Mouse (Mus musculus) 416B (cell line): Measurements from ENCODE around the gene Reg4.
A peak's percentile ranks its signal among the peaks of the same experiment; 100 is the strongest.

Experiments used
- DNase-seq: peaks from one replicate; pipeline ENCODE4 v3.0.0; 2011; ENCODE audit warnings: low read depth

Reg4 gene

GRCm38 (mm10) chr3:98221856-98222255, at the start of gene Reg4:
Gene Reg4 (plus strand): TSS chr3:98222156.
- no peak for DNase-seq

- no peak for DNase-seq
Measured at GRCm38 (mm10) chr3:98178340-98178739, 43.6 kb upstream of the Reg4 start.

GRCm38 (mm10) chr3:98180805-98181204, 41.2 kb upstream of the Reg4 start:
- peak; percentile 64 for DNase-seq

- no peak for DNase-seq
Measured at GRCm38 (mm10) chr3:98185163-98185714, 36.7 kb upstream of the Reg4 start.

GRCm38 (mm10) chr3:98187777-98188176, 34.2 kb upstream of the Reg4 start:
- no peak for DNase-seq

- no peak for DNase-seq
Measured at GRCm38 (mm10) chr3:98197711-98198532, 24.0 kb upstream of the Reg4 start.

- DNase-seq, result peak; percentile 46
Measured at GRCm38 (mm10) chr3:98199747-98200146, 22.2 kb upstream of the Reg4 start.

GRCm38 (mm10) chr3:98203282-98203681, 18.7 kb upstream of the Reg4 start:
- DNase-seq, result peak; percentile 31

- DNase-seq, result no peak
Measured at GRCm38 (mm10) chr3:98206977-98207376, 15.0 kb upstream of the Reg4 start.

GRCm38 (mm10) chr3:98209161-98209560, 12.8 kb upstream of the Reg4 start:
- DNase-seq, result no peak

GRCm38 (mm10) chr3:98210860-98211259, 11.1 kb upstream of the Reg4 start:
- DNase-seq, result no peak

- no peak for DNase-seq
Measured at GRCm38 (mm10) chr3:98211301-98212081, 10.5 kb upstream of the Reg4 start.

GRCm38 (mm10) chr3:98216296-98216695, 5.7 kb upstream of the Reg4 start:
- DNase-seq, result no peak

- DNase-seq, result no peak
Measured at GRCm38 (mm10) chr3:98223263-98223662, 1.3 kb downstream of the Reg4 start.

GRCm38 (mm10) chr3:98223783-98224580, 2.0 kb downstream of the Reg4 start:
- peak; percentile 62 for DNase-seq

GRCm38 (mm10) chr3:98224975-98225374, 3.0 kb downstream of the Reg4 start:
- no peak for DNase-seq

GRCm38 (mm10) chr3:98225746-98226145, 3.8 kb downstream of the Reg4 start:
- DNase-seq, result no peak

GRCm38 (mm10) chr3:98226988-98227610, 5.1 kb downstream of the Reg4 start:
- peak; percentile 73 for DNase-seq

GRCm38 (mm10) chr3:98227763-98228162, 5.8 kb downstream of the Reg4 start:
- DNase-seq, result no peak

GRCm38 (mm10) chr3:98229943-98230342, 8.0 kb downstream of the Reg4 start:
- DNase-seq, result no peak

- no peak for DNase-seq
Measured at GRCm38 (mm10) chr3:98233504-98233903, 11.5 kb downstream of the Reg4 start.

GRCm38 (mm10) chr3:98236266-98236665, 14.3 kb downstream of the Reg4 start:
- DNase-seq, result no peak
